Mouse (Mus musculus) myocyte (in vitro differentiated cells): Measurements from ENCODE around the gene Mmp17. TPM values are rescaled to one million over a fixed set of nuclear protein-coding genes. Genes with fewer than 3 reads are reported as not detected.
A peak's percentile ranks its signal among the peaks of the same experiment; 100 is the strongest.

ENCODE experiments used
- H3K27me3 ChIP-seq: one replicate; pipeline ENCODE4 v1.6.1; 2011; ENCODE audit not compliant: control insufficient read depth, insufficient read depth, insufficient read length
- H3K36me3 ChIP-seq: one replicate; pipeline ENCODE4 v1.6.1; 2011; ENCODE audit not compliant: control insufficient read depth, insufficient read depth
- H3K4me2 ChIP-seq: one replicate; pipeline ENCODE4 v1.6.1; 2011; ENCODE audit warnings: low read depth, control low read depth
- H3K4me3 ChIP-seq: one replicate; pipeline ENCODE4 v1.5.1; 2011; ENCODE audit warnings: mild to moderate bottlenecking, control low read depth, moderate library complexity
- H3K79me2 ChIP-seq: one replicate; pipeline ENCODE4 v1.6.1; 2011; ENCODE audit not compliant: control insufficient read depth, insufficient read depth
- H3ac ChIP-seq: one replicate; pipeline ENCODE4 v1.6.1; 2011; ENCODE audit not compliant: control insufficient read depth, insufficient read length
- CEBPB ChIP-seq: IDR thresholded peaks from 2 replicates; pipeline ENCODE4 v1.6.1; 2011; ENCODE audit warnings: mild to moderate bottlenecking, moderate library complexity; ENCODE audit not compliant: poor library complexity, insufficient read depth, severe bottlenecking
- E2F4 ChIP-seq: IDR thresholded peaks from one replicate; pipeline ENCODE4 v1.6.1; 2011; ENCODE audit warnings: mild to moderate bottlenecking, control low read depth, moderate library complexity; ENCODE audit not compliant: insufficient read depth
- MAX ChIP-seq: IDR thresholded peaks from one replicate; pipeline ENCODE4 v1.6.1; 2011; ENCODE audit warnings: low read depth, mild to moderate bottlenecking, control low read depth
- MYOD1 ChIP-seq, 3 experiments: IDR thresholded peaks; one replicate each; pipeline ENCODE4 v1.6.1; 2011; ENCODE audit warnings: control low read depth in 2 of 3, low read depth in 2 of 3, mild to moderate bottlenecking in 2 of 3, moderate library complexity in 1 of 3; ENCODE audit not compliant: insufficient read length in 2 of 3, control insufficient read depth in 1 of 3
- MYOG ChIP-seq, 3 experiments: IDR thresholded peaks; one replicate each; pipeline ENCODE4 v1.6.1; 2011; ENCODE audit warnings: control low read depth in 2 of 3, low read depth in 2 of 3, mild to moderate bottlenecking in 2 of 3; ENCODE audit not compliant: insufficient read length in 2 of 3, control insufficient read depth in 1 of 3, insufficient read depth in 1 of 3
- POLR2A ChIP-seq: IDR thresholded peaks from one replicate; pipeline ENCODE4 v1.6.1; 2011; ENCODE audit warnings: low read depth, mild to moderate bottlenecking, control low read depth, moderate library complexity; ENCODE audit not compliant: insufficient read length
- POLR2AphosphoS2 ChIP-seq: IDR thresholded peaks from one replicate; pipeline ENCODE4 v1.6.1; 2011; ENCODE audit warnings: low read depth, control low read depth; ENCODE audit not compliant: insufficient read length
- REST ChIP-seq: IDR thresholded peaks from one replicate; pipeline ENCODE4 v1.6.1; 2011; ENCODE audit warnings: mild to moderate bottlenecking, control low read depth, moderate library complexity; ENCODE audit not compliant: insufficient read depth, insufficient read length
- SRF ChIP-seq: IDR thresholded peaks from one replicate; pipeline ENCODE4 v1.6.1; 2011; ENCODE audit warnings: low read depth; ENCODE audit not compliant: control insufficient read depth, insufficient read length
- TCF12 ChIP-seq: IDR thresholded peaks from one replicate; pipeline ENCODE4 v1.6.1; 2011; ENCODE audit warnings: mild to moderate bottlenecking, control low read depth; ENCODE audit not compliant: poor library complexity, insufficient read depth, severe bottlenecking
- TCF3 ChIP-seq: IDR thresholded peaks from one replicate; pipeline ENCODE4 v1.6.1; 2011; ENCODE audit warnings: low read depth, control low read depth; ENCODE audit not compliant: insufficient read length
- USF1 ChIP-seq: IDR thresholded peaks from one replicate; pipeline ENCODE4 v1.6.1; 2011; ENCODE audit warnings: low read depth, mild to moderate bottlenecking, control low read depth, moderate library complexity
- polyA plus RNA-seq: library from polyadenylated mRNA; unstranded; fragments of >200 nt; fragmentation: generic; extraction: Trizol; gene quantifications from one replicate; pipeline ENCODE4 v1.2.1, GENCODE M21; 2012; ENCODE audit warnings: missing spikeins

Mmp17 gene
- 0.35 TPM for polyA plus RNA-seq

GRCm38 (mm10) chr5:129583761-129584582 lies at the start of gene Mmp17:
Gene Mmp17, plus strand, starts transcription at chr5:129584169.
- Histone ChIP-seq H3ac (peak within 1 kb of the TSS; percentile 28), H3K36me3 (no peaks in the 10 kb centered on the region), H3K79me2 (no peaks in the 10 kb centered on the region), H3K27me3 (peaks cover 67% of the 10 kb centered on the region), H3K4me2 (peak within 1 kb of the TSS; percentile 89), H3K4me3 (peak within 1 kb of the TSS; percentile 15)
- no peak for TF ChIP-seq SRF
- TF ChIP-seq TCF3 = no peak
- peak; percentile 18 for TF ChIP-seq POLR2A
- no peak for TF ChIP-seq MYOD1 (IDR thresholded peaks at IDR 0.05; ENCODE audit: control insufficient read depth in 1 of 3, insufficient read length in 2 of 3, low read depth in 2 of 3)
- TF ChIP-seq E2F4 = no peak
- no peak for TF ChIP-seq TCF12
- no peak for TF ChIP-seq USF1

GRCm38 (mm10) chr5:129534500-129534899 lies 49.5 kb upstream of the Mmp17 start:
- peaks cover 15% of the 10 kb centered on the region for H3K36me3 ChIP-seq
- H3K4me2 ChIP-seq = no peak overlapping the region
- H3K27me3 ChIP-seq = no peaks in the 10 kb centered on the region
- H3K4me3 ChIP-seq = no peak overlapping the region
- H3K79me2 ChIP-seq = peaks cover 34% of the 10 kb centered on the region
- H3ac ChIP-seq = no peak overlapping the region
- TF ChIP-seq MYOG (IDR thresholded peaks at IDR 0.05; ENCODE audit: control insufficient read depth in 1 of 3, insufficient read depth in 1 of 3, insufficient read length in 2 of 3, low read depth in 2 of 3) (peak in 1 of 3 experiments; percentile 22), SRF (no peak)

GRCm38 (mm10) chr5:129535021-129535420 lies 48.9 kb upstream of the Mmp17 start:
- H3K27me3 ChIP-seq = no peaks in the 10 kb centered on the region
- peaks cover 15% of the 10 kb centered on the region for H3K36me3 ChIP-seq
- H3ac ChIP-seq = no peak overlapping the region
- peaks cover 29% of the 10 kb centered on the region for H3K79me2 ChIP-seq
- TF ChIP-seq REST (no peak), POLR2A (no peak), E2F4 (no peak), MAX (no peak), SRF (no peak), TCF3 (no peak), POLR2AphosphoS2 (no peak), TCF12 (no peak), CEBPB (no peak), MYOD1 (IDR thresholded peaks at IDR 0.05; ENCODE audit: control insufficient read depth in 1 of 3, insufficient read length in 2 of 3, low read depth in 2 of 3) (no peak), MYOG (IDR thresholded peaks at IDR 0.05; ENCODE audit: control insufficient read depth in 1 of 3, insufficient read depth in 1 of 3, insufficient read length in 2 of 3, low read depth in 2 of 3) (no peak), USF1 (no peak)
- H3K4me3 ChIP-seq = no peak overlapping the region
- H3K4me2 ChIP-seq = no peak overlapping the region

GRCm38 (mm10) chr5:129535431-129535830 lies 48.5 kb upstream of the Mmp17 start:
- H3K79me2 ChIP-seq = peaks cover 29% of the 10 kb centered on the region
- no peaks in the 10 kb centered on the region for H3K27me3 ChIP-seq
- no peak overlapping the region for H3ac ChIP-seq
- no peak overlapping the region for H3K4me2 ChIP-seq
- TF ChIP-seq MYOG (IDR thresholded peaks at IDR 0.05; ENCODE audit: control insufficient read depth in 1 of 3, insufficient read depth in 1 of 3, insufficient read length in 2 of 3, low read depth in 2 of 3) (no peak), SRF (no peak), MAX (no peak), E2F4 (no peak), USF1 (no peak), POLR2AphosphoS2 (no peak), POLR2A (no peak), CEBPB (no peak), TCF3 (no peak), REST (no peak), MYOD1 (IDR thresholded peaks at IDR 0.05; ENCODE audit: control insufficient read depth in 1 of 3, insufficient read length in 2 of 3, low read depth in 2 of 3) (no peak), TCF12 (no peak)
- no peak overlapping the region for H3K4me3 ChIP-seq
- peaks cover 17% of the 10 kb centered on the region for H3K36me3 ChIP-seq

- Histone ChIP-seq H3ac (no peak overlapping the region), H3K4me3 (no peak overlapping the region), H3K27me3 (no peaks in the 10 kb centered on the region), H3K4me2 (no peak overlapping the region), H3K36me3 (peaks cover 31% of the 10 kb centered on the region), H3K79me2 (peaks cover 29% of the 10 kb centered on the region)
- TF ChIP-seq E2F4 = no peak
- no peak for TF ChIP-seq MYOG (IDR thresholded peaks at IDR 0.05; ENCODE audit: control insufficient read depth in 1 of 3, insufficient read depth in 1 of 3, insufficient read length in 2 of 3, low read depth in 2 of 3)
- TF ChIP-seq USF1 = no peak
- TF ChIP-seq SRF = no peak
- no peak for TF ChIP-seq CEBPB
- TF ChIP-seq REST = no peak
- no peak for TF ChIP-seq POLR2A
- TF ChIP-seq TCF12 = no peak
- no peak for TF ChIP-seq MYOD1 (IDR thresholded peaks at IDR 0.05; ENCODE audit: control insufficient read depth in 1 of 3, insufficient read length in 2 of 3, low read depth in 2 of 3)
- no peak for TF ChIP-seq TCF3
- TF ChIP-seq POLR2AphosphoS2 = no peak
- no peak for TF ChIP-seq MAX
These were observed 45.1 kb upstream of the Mmp17 start for GRCm38 (mm10) chr5:129538826-129539225.
